Mouse (Mus musculus) ES-E14 (cell line): ENCODE measurements around the gene Aoc1.

ENCODE experiments used
- CHD2 ChIP-seq: IDR thresholded peaks from 2 replicates; pipeline ENCODE4 v1.6.1; 2014; ENCODE audit warnings: mild to moderate bottlenecking, low read depth, low read length, inconsistent platforms
- HCFC1 ChIP-seq: IDR thresholded peaks from 2 replicates; pipeline ENCODE4 v1.6.1; 2012; ENCODE audit warnings: low read length, inconsistent platforms, borderline replicate concordance; ENCODE audit not compliant: insufficient read depth
- MAFK ChIP-seq: IDR thresholded peaks from 2 replicates; pipeline ENCODE4 v1.6.1; 2014; ENCODE audit warnings: mild to moderate bottlenecking, low read depth, low read length, inconsistent platforms; ENCODE audit not compliant: insufficient read depth
- ZNF384 ChIP-seq: IDR thresholded peaks from 2 replicates; pipeline ENCODE4 v1.6.1; 2012; ENCODE audit warnings: low read depth, low read length, inconsistent platforms

- TF ChIP-seq MAFK, result no peak
- no peak for TF ChIP-seq HCFC1
- no peak for TF ChIP-seq CHD2
- TF ChIP-seq ZNF384, result no peak
Observed at GRCm38 (mm10) chr6:48903437-48903836, 30.7 kb downstream of the Aoc1 start.
